Mouse (Mus musculus): Measurements from ENCODE around the gene Aqp9. TPM values are rescaled to one million over a fixed set of nuclear protein-coding genes. Genes with fewer than 3 reads are reported as not detected.

The Aqp9 gene
- polyA plus RNA-seq, 1 experiment from 2014 or later = 13.6 TPM

- no peak overlapping the region for H3K9ac ChIP-seq (ENCODE audit: low read depth, low read length)
- H3K36me3 ChIP-seq (ENCODE audit: control insufficient read depth, insufficient read depth, low read length) = no peaks in the 10 kb centered on the region
- no peaks in the 10 kb centered on the region for H3K4me1 ChIP-seq (replicated peaks; ENCODE audit: control insufficient read depth, insufficient read depth, low read length)
- WGBS = 85% methylated on average over 5 of the region's 5 CpGs
- H3K4me2 ChIP-seq = no peak overlapping the region
- H3K27me3 ChIP-seq (replicated peaks; ENCODE audit: control insufficient read depth, insufficient read depth, low read length) = no peaks in the 10 kb centered on the region
- no peak overlapping the region for H3K4me3 ChIP-seq (ENCODE audit: low read depth, low read length)
- no peak for DNase-seq (ENCODE audit: low spot score)
- no peaks in the 10 kb centered on the region for H3K9me3 ChIP-seq (ENCODE audit: control insufficient read depth, low read length)
- H3K27ac ChIP-seq (ENCODE audit: low read depth, low read length) = no peak overlapping the region
- no peak for ATAC-seq (replicated peaks; ENCODE audit: low FRiP score)
These were observed 65.0 kb downstream of the Aqp9 start for GRCm38 (mm10) chr9:71103521-71103920.

GRCm38 (mm10) chr9:71094066-71094465 lies 74.4 kb downstream of the Aqp9 start:
- no peaks in the 10 kb centered on the region for H3K36me3 ChIP-seq (ENCODE audit: control insufficient read depth, insufficient read depth, low read length)
- no peaks in the 10 kb centered on the region for H3K9me3 ChIP-seq (ENCODE audit: control insufficient read depth, low read length)
- H3K4me1 ChIP-seq (replicated peaks; ENCODE audit: control insufficient read depth, insufficient read depth, low read length) = no peaks in the 10 kb centered on the region
- no peak overlapping the region for H3K4me2 ChIP-seq
- ATAC-seq (replicated peaks; ENCODE audit: low FRiP score) (no peak), DNase-seq (ENCODE audit: low spot score) (peak; percentile 25)
- H3K27ac ChIP-seq (ENCODE audit: low read depth, low read length) = no peak overlapping the region
- H3K9ac ChIP-seq (ENCODE audit: low read depth, low read length) = no peak overlapping the region
- H3K27me3 ChIP-seq (replicated peaks; ENCODE audit: control insufficient read depth, insufficient read depth, low read length) = no peaks in the 10 kb centered on the region
- WGBS = 73% methylated on average over 6 of the region's 6 CpGs
- H3K4me3 ChIP-seq (ENCODE audit: low read depth, low read length) = no peak overlapping the region

- H3K36me3 ChIP-seq (ENCODE audit: control insufficient read depth, insufficient read depth, low read length) = no peaks in the 10 kb centered on the region
- H3K9ac ChIP-seq (ENCODE audit: low read depth, low read length) = no peak overlapping the region
- H3K27me3 ChIP-seq (replicated peaks; ENCODE audit: control insufficient read depth, insufficient read depth, low read length) = no peaks in the 10 kb centered on the region
- DNase-seq (ENCODE audit: low spot score) (no peak), ATAC-seq (replicated peaks; ENCODE audit: low FRiP score) (no peak)
- no peak overlapping the region for H3K4me2 ChIP-seq
- no peak overlapping the region for H3K4me3 ChIP-seq (ENCODE audit: low read depth, low read length)
- 75% methylated on average over 5 of the region's 5 CpGs for WGBS
- no peaks in the 10 kb centered on the region for H3K4me1 ChIP-seq (replicated peaks; ENCODE audit: control insufficient read depth, insufficient read depth, low read length)
- H3K27ac ChIP-seq (ENCODE audit: low read depth, low read length) = no peak overlapping the region
- H3K9me3 ChIP-seq (ENCODE audit: control insufficient read depth, low read length) = no peaks in the 10 kb centered on the region
These were observed 76.4 kb downstream of the Aqp9 start for GRCm38 (mm10) chr9:71092038-71092437.

- no peak for DNase-seq (ENCODE audit: low spot score)
- no peaks in the 10 kb centered on the region for H3K9me3 ChIP-seq (ENCODE audit: control insufficient read depth, low read length)
- H3K27ac ChIP-seq (ENCODE audit: low read depth, low read length) = no peak overlapping the region
- no peak for ATAC-seq (replicated peaks; ENCODE audit: low FRiP score)
- no peak overlapping the region for H3K9ac ChIP-seq (ENCODE audit: low read depth, low read length)
- no peaks in the 10 kb centered on the region for H3K4me1 ChIP-seq (replicated peaks; ENCODE audit: control insufficient read depth, insufficient read depth, low read length)
- H3K4me2 ChIP-seq = no peak overlapping the region
- 59% methylated on average over 7 of the region's 7 CpGs for WGBS
- no peak overlapping the region for H3K4me3 ChIP-seq (ENCODE audit: low read depth, low read length)
- no peaks in the 10 kb centered on the region for H3K36me3 ChIP-seq (ENCODE audit: control insufficient read depth, insufficient read depth, low read length)
- no peaks in the 10 kb centered on the region for H3K27me3 ChIP-seq (replicated peaks; ENCODE audit: control insufficient read depth, insufficient read depth, low read length)
These were observed 89.3 kb downstream of the Aqp9 start for GRCm38 (mm10) chr9:71079201-71079600.

GRCm38 (mm10) chr9:71077251-71077825 lies 91.1 kb downstream of the Aqp9 start:
- ATAC-seq (replicated peaks; ENCODE audit: low FRiP score) (no peak), DNase-seq (ENCODE audit: low spot score) (no peak)
- 80% methylated on average over 5 of the region's 5 CpGs for WGBS

GRCm38 (mm10) chr9:71076201-71076648 lies 92.3 kb downstream of the Aqp9 start:
- no peaks in the 10 kb centered on the region; the same call in 1 of the 2 replicates for H3K27me3 ChIP-seq (replicated peaks; ENCODE audit: control insufficient read depth, insufficient read depth, low read length)
- no peak for ATAC-seq (replicated peaks; ENCODE audit: low FRiP score)
- H3K4me3 ChIP-seq (ENCODE audit: low read depth, low read length) = no peak overlapping the region
- no peaks in the 10 kb centered on the region for H3K9me3 ChIP-seq (ENCODE audit: control insufficient read depth, low read length)
- DNase-seq (ENCODE audit: low spot score) = no peak
- H3K4me2 ChIP-seq = no peak overlapping the region
- WGBS = 80% methylated on average over 12 of the region's 12 CpGs
- no peaks in the 10 kb centered on the region for H3K36me3 ChIP-seq (ENCODE audit: control insufficient read depth, insufficient read depth, low read length)
- H3K4me1 ChIP-seq (replicated peaks; ENCODE audit: control insufficient read depth, insufficient read depth, low read length) = no peaks in the 10 kb centered on the region
- H3K9ac ChIP-seq (ENCODE audit: low read depth, low read length) = no peak overlapping the region
- H3K27ac ChIP-seq (ENCODE audit: low read depth, low read length) = no peak overlapping the region

More at GRCm38 (mm10) chr9:71077251-71077825, 91.1 kb downstream of the Aqp9 start:
- Histone ChIP-seq H3K27ac (ENCODE audit: low read depth, low read length) (no peak overlapping the region), H3K9me3 (ENCODE audit: control insufficient read depth, low read length) (no peaks in the 10 kb centered on the region), H3K4me2 (no peak overlapping the region), H3K4me3 (ENCODE audit: low read depth, low read length) (no peak overlapping the region), H3K4me1 (replicated peaks; ENCODE audit: control insufficient read depth, insufficient read depth, low read length) (no peaks in the 10 kb centered on the region), H3K9ac (ENCODE audit: low read depth, low read length) (no peak overlapping the region), H3K27me3 (replicated peaks; ENCODE audit: control insufficient read depth, insufficient read depth, low read length) (no peaks in the 10 kb centered on the region), H3K36me3 (ENCODE audit: control insufficient read depth, insufficient read depth, low read length) (no peaks in the 10 kb centered on the region)

GRCm38 (mm10) chr9:71073831-71074230 lies 94.7 kb downstream of the Aqp9 start:
- no peaks in the 10 kb centered on the region for H3K4me1 ChIP-seq (replicated peaks; ENCODE audit: control insufficient read depth, insufficient read depth, low read length)
- no peak overlapping the region for H3K4me2 ChIP-seq
- H3K9ac ChIP-seq (ENCODE audit: low read depth, low read length) = no peak overlapping the region
- H3K27me3 ChIP-seq (replicated peaks; ENCODE audit: control insufficient read depth, insufficient read depth, low read length) = no peaks in the 10 kb centered on the region; the same call in 1 of the 2 replicates
- DNase-seq (ENCODE audit: low spot score) (no peak), ATAC-seq (replicated peaks; ENCODE audit: low FRiP score) (no peak)
- H3K9me3 ChIP-seq (ENCODE audit: control insufficient read depth, low read length) = no peaks in the 10 kb centered on the region
- no peak overlapping the region for H3K4me3 ChIP-seq (ENCODE audit: low read depth, low read length)
- WGBS = 53% methylated on average over 4 of the region's 4 CpGs
- H3K27ac ChIP-seq (ENCODE audit: low read depth, low read length) = no peak overlapping the region
- H3K36me3 ChIP-seq (ENCODE audit: control insufficient read depth, insufficient read depth, low read length) = no peaks in the 10 kb centered on the region

GRCm38 (mm10) chr9:71073076-71073475 lies 95.4 kb downstream of the Aqp9 start:
- Histone ChIP-seq H3K4me1 (replicated peaks; ENCODE audit: control insufficient read depth, insufficient read depth, low read length) (no peaks in the 10 kb centered on the region), H3K9ac (ENCODE audit: low read depth, low read length) (no peak overlapping the region), H3K27me3 (replicated peaks; ENCODE audit: control insufficient read depth, insufficient read depth, low read length) (no peaks in the 10 kb centered on the region; the same call in 1 of the 2 replicates), H3K4me2 (no peak overlapping the region), H3K27ac (ENCODE audit: low read depth, low read length) (no peak overlapping the region), H3K36me3 (ENCODE audit: control insufficient read depth, insufficient read depth, low read length) (no peaks in the 10 kb centered on the region), H3K4me3 (ENCODE audit: low read depth, low read length) (no peak overlapping the region), H3K9me3 (ENCODE audit: control insufficient read depth, low read length) (no peaks in the 10 kb centered on the region)
- ATAC-seq (replicated peaks; ENCODE audit: low FRiP score) (no peak), DNase-seq (ENCODE audit: low spot score) (no peak)
- 35% methylated on average over 4 of the region's 4 CpGs for WGBS

GRCm38 (mm10) chr9:71072502-71072901 lies 96.0 kb downstream of the Aqp9 start:
- no peaks in the 10 kb centered on the region for H3K4me1 ChIP-seq (replicated peaks; ENCODE audit: control insufficient read depth, insufficient read depth, low read length)
- no peak overlapping the region for H3K9ac ChIP-seq (ENCODE audit: low read depth, low read length)
- no peak overlapping the region for H3K27ac ChIP-seq (ENCODE audit: low read depth, low read length)
- no peak overlapping the region for H3K4me3 ChIP-seq (ENCODE audit: low read depth, low read length)
- no peaks in the 10 kb centered on the region for H3K9me3 ChIP-seq (ENCODE audit: control insufficient read depth, low read length)
- 72% methylated on average over 7 of the region's 7 CpGs for WGBS
- DNase-seq (ENCODE audit: low spot score) (no peak), ATAC-seq (replicated peaks; ENCODE audit: low FRiP score) (no peak)
- no peaks in the 10 kb centered on the region for H3K36me3 ChIP-seq (ENCODE audit: control insufficient read depth, insufficient read depth, low read length)
- H3K27me3 ChIP-seq (replicated peaks; ENCODE audit: control insufficient read depth, insufficient read depth, low read length) = no peaks in the 10 kb centered on the region; the same call in 1 of the 2 replicates
- H3K4me2 ChIP-seq = no peak overlapping the region

Measured in liver, embryonic 11.5 days (tissue).